Mouse (Mus musculus) mature B cell (primary cell): ENCODE results near the gene Cidec.

Source experiments
- in situ Hi-C: fragments of 300-500 bp; cut with MboI; formaldehyde crosslinking; loops from 2 replicates; pipeline ENCODE4 v1.14.3; 2019

Gene Cidec

GRCm38 (mm10) chr6:113406683-113407082 lies 28.9 kb downstream of the Cidec start:
- in situ Hi-C loops, result no loop called here

DNA sequence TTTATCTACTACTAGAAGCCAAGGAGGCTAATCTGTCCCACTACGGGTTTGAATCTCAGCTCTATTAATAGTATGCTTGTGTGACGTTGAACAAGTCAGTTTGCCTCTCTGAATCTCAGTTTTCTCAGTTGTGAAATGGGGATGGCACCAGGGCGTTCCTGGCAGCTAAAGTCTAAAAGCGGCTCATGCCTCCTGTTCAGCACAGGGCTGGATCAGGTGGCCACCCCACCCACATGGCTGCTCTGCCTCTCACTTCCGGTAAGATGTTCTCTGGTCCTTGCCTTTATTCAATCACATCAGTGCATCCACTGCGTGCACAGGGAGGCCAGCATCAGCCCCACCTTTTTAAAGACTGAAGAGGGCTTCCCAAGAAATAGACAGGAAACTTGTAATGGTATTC lies 30.1 kb downstream of the Cidec start:
- in situ Hi-C loops, result no loop called here

DNA sequence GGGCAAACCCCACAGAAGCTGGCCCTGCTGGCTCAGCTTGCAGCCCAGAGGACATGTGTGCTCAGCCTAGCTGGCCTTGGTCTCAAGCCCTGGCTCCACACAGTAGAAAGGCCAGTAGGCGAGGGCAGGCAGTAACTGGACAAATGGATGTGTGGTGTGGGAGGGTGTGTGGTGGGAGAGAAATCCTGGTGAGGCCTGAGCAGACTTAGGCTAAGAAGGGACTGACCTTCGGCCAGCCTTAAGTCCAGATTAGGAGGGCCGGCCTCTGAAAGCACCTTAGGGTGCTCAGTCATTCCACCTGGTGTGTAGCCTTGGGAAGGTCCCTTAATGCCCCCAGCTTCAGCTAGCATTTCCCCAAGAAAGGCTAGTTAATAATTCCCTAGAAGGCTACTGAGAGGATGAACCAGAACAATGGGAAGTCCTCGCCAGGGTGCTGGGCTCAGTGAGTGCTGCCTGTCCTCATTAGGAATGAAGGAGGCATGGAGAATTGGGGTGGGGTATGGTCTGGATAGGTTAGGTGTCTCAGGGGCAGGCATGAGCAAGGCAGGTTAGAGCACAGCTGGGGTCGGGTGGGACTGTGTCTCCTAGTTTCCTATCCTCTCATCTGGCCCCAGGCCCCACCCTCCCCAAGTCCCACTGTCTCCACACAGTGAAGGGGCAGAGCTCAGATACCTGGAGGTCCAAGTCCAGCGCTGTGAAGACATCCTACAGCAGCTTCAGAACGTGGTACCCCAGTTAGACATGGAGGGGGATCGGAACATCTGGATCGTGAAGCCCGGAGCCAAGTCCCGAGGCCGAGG lies 30.7 kb downstream of the Cidec start:
- in situ Hi-C loops, result no loop called here

DNA sequence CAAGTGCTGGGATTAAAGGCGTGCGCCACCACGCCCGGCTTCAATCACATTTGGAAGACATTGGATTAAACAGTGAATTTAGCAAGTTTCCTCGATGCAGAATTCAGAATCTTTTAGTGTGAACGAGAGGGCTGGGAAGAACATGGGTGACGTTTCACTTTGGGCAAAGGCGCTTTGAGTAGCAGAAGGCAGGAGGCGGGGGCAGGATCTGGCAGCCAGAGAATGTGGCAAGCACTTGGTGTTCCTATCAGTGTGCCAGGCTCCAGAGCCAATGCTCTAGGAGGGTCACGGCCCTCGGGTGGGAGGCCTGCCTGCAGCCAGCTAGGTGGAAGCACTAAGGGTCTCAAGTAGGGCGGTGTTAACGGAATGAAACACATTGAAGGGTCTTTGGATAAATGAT lies 33.5 kb downstream of the Cidec start:
- in situ Hi-C loops, result no loop called here

DNA sequence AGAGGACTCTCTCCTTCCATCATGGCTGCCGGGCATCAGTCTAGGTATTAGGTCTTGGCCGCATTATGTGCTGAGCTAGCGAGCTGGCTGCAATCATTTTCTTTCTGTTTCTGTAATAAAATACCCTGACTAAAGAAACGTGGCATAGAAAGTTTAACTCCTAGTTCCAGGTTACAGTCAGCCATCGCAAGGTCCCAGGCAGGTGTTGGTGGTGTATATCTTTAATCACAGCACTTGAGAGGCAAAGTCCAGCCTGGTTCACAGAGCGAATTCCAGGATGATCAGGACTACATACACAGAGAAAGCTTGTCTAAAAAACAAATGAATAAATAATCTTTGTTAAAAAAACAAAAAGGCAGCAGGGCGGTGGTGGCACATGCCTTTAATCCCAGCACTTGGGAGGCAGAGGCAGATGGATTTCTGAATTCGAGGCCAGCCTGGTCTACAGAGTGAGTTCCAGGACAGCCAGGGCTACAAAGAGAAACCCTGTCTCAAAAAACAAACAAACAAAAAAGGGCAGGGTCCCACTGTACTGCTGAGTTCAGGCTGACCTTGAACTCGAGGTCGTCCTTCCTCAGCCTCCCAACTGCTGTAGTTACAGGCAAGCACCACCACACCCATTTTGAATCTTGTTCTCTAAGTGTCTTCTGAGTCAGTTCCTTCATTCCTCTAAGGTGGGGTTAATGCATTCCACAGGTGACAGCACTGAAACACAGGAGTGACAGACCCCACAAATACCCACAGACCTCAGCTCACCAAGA lies 39.1 kb downstream of the Cidec start:
- in situ Hi-C loops, result no loop called here

DNA sequence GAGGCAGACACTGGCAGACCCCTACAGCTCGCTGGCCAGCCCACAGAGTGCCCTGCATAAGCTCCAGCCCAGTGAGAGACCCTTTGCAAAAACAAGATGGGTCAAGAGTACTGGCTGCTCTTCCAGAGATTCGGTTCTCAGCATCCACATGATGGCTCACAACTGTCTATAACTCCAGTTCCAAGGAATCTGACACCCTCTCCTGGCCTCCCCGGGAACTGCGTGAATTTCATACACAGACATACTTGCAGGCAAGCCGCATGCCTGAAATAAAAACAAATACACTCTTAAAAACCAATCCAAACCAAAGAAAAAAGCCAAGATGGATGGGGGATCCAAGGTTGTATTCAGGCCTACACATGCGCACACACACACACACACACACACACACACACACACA lies 40.1 kb downstream of the Cidec start:
- in situ Hi-C loops, result no loop called here

DNA sequence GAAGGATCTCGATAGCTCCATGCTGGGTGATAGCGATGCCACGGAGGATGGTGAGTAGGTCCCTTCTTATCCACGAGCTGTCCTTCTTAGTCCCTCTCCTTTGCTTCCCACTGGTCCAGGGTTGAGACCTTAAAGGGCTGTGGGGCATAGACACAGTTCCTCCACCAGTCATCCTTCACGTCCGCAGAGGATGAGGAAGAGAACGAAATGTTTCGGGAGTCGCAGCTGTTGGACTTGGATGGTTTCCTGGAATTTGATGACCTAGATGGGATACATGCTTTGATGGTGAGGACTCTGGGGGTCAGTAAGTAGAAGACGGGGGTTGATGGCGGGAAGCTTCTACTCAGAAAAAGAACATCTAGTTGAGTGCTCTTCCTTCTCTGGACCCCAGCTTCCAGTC lies 40.7 kb downstream of the Cidec start:
- in situ Hi-C loops, result no loop called here

DNA sequence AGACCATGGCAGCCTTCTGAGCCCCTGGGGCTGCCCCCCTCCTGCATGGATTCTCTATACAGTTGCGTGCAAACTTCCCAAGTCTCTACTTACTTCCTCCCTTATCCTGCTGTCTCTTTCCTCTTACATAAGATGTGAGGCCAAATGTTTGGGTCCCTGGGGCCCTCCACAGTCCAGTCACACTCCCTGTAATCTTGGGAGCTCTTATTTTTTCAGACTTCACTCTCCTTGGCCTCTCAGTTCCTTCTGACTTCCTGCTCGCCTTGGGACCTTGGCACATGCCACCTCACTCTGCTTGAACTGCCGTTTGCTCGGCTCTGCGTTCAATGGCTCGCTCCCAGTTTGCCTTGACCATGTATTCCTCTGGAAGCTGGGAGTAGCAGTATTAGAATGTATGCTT lies 41.6 kb downstream of the Cidec start:
- in situ Hi-C loops, result no loop called here

GRCm38 (mm10) chr6:113392387-113393071 lies 43.0 kb downstream of the Cidec start:
- in situ Hi-C loops, result no loop called here

DNA sequence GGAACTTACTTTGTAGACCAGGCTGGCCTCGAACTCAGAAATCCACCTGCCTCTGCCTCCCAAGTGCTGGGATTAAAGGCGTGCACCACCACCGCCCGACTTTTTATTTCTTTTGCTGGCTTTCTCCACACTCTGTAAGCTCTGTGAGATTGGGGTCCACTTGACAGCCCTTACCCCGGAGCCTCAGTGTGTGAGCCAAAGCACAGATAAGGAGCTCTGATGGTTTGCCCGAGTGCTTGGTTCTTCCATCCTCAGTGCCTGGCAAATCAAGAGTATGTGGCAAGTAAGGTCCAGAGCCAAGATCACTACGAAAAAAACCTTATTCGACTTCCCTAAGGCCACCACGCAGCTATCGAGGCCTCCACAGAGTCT lies 43.6 kb downstream of the Cidec start:
- in situ Hi-C loops, result no loop called here

- in situ Hi-C loops, result no loop called here
Observed at GRCm38 (mm10) chr6:113390715-113391114, 44.8 kb downstream of the Cidec start.

- in situ Hi-C loops, result no loop called here
Observed at GRCm38 (mm10) chr6:113388960-113389359, 46.6 kb downstream of the Cidec start, which contains the start of gene Ttll3. Gene Ttll3 (plus strand): TSS chr6:113389260.

DNA sequence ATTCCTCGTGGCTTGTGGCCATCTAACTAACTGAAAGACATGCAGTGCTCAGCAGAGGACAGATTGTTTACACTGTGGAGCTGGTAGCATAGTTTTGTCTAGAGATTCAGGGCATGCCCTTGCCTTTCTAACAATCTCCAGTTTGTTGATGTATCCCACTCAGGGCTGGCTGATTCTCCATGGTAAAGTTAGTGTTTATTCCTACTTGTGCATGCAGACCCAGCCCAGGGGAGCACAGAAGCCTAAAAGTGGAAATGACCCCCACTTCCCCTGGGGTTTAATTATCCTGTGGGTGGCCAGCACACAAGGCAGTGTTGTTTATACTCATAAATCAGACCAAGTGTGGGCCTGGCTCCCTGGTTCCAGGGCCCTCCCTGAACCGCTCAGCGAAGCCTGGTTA lies 49.5 kb downstream of the Cidec start:
- in situ Hi-C loops, result no loop called here

- in situ Hi-C loops, result no loop called here
Observed at GRCm38 (mm10) chr6:113385160-113385714, 50.3 kb downstream of the Cidec start.

DNA sequence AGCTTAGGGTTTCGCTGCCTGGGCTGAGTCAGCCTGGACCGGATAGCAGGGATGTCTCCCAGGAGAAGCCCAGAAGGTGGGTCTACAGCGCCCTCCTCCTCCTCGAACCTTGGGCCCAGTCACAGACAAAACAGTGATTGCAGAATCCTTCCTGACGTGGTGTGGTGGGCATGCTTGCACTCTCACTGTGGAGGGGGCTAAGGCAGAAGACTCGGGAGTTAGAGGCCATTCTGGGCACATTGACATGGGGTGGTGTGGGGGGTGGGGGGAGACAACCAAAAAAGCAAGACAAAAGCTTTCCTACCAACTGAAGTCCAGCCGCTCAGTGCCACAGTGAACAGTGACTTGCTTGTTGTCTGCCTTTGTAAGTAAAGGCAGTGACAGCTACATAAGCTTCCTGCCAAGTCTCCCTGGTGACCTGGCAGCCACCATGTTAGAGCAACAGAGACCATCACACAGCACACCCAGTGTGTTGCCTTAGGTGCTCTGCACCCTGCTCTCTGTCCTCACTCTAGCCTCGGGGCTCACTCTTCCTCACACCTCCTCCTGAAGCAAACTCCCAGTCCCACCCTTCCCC lies 51.1 kb downstream of the Cidec start:
- in situ Hi-C loops, result no loop called here

- in situ Hi-C loops, result no loop called here
Observed at GRCm38 (mm10) chr6:113380480-113380879, 55.1 kb downstream of the Cidec start.

DNA sequence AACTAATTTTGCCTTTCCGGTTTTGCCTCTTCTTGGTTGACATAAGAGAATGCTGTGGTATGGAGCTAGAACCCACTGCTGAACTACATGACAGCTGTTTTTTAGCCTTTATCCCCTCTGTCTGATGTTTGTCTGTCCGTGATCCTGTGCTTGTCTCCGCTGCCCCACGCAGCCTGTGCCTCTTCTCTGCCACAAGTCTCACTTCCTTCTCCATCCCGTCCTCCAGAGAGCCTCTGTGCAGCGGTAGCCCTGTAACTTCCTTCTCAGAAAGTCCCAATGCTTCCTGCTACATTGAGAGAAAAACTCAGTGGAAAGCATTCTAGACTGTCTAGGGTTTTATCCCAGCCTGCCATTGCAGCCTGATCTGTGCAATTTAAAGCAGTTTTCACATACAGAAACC lies 56.3 kb downstream of the Cidec start:
- in situ Hi-C loops, result loop anchor here (5.0 kb wide), 1 partner anchor 52 kb away; the partner anchor contains the start of gene Ogg1

- in situ Hi-C loops, result loop anchor here (5.0 kb wide), 1 partner anchor 50 kb away; the partner anchor contains the start of gene Ogg1
Observed at GRCm38 (mm10) chr6:113377496-113378385, 57.8 kb downstream of the Cidec start, which contains the start of the genes Tada3 and Arpc4. Gene Tada3 (minus strand): TSS chr6:113377883. Gene Arpc4 (plus strand): TSS chr6:113378115.

DNA sequence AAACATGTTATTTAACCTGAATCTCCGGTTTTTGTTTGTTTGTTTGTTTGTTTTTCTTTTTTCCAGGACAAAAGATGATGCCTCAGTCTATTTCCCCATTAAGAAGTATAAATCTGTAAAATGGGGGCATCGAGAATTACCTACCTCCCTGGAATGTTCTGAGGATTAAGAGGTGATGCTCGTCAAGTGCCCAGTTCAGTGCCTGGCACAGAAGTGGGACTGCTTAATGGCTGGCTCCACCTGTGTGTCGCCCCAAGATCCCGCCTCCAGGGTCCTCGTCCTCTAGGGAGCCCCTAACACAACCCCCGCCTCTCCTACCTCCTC lies 58.4 kb downstream of the Cidec start:
- in situ Hi-C loops, result loop anchor here (5.0 kb wide), 1 partner anchor 50 kb away; the partner anchor contains the start of gene Ogg1
